In genomic region chr11:23987532-23988450, GRCm38 (mm10) we compare ENCODE assay signal across 32 mouse cellular contexts.
DNase-seq lines count a peak whose midpoint lies in the region; ATAC-seq and TF ChIP-seq lines count a peak whose summit lies in the region.
"Had no signal": no experiment of that assay in that cellular context is flagged by ENCODE, and none has a peak within 500 bp of the region (broad histone marks: within the 10 kb centered on the region; RNA-seq: fewer than 3 reads in every experiment).

No protein-coding gene starts in this region.

- H3K27me3 ChIP-seq in forebrain, embryonic 11.5 days (ENCODE audit: control insufficient read depth, insufficient read depth, low read length), result no peaks in the 10 kb centered on the region
- H3K27me3 ChIP-seq in forebrain, embryonic 16.5 days (replicated peaks; ENCODE audit: control insufficient read depth, insufficient read depth, low read length), result no peaks in the 10 kb centered on the region
- no peaks in the 10 kb centered on the region for H3K27me3 ChIP-seq in CH12.LX (replicated peaks)
- no peaks in the 10 kb centered on the region for H3K27me3 ChIP-seq in lung, postnatal 0 days (replicated peaks; ENCODE audit: insufficient read depth, low read length)
- H3K27me3 ChIP-seq: embryonic facial prominence, embryonic 13.5 days; forebrain, embryonic 12.5 days; intestine, embryonic 15.5 days; limb, embryonic 15.5 days; neural tube, embryonic 12.5 days had no signal

- no peak overlapping the region for H3K4me3 ChIP-seq in forebrain, embryonic 11.5 days (ENCODE audit: low read depth, low read length)
- H3K4me3 ChIP-seq in forebrain, embryonic 16.5 days (replicated peaks; ENCODE audit: low read length), result no peak overlapping the region
- H3K4me3 ChIP-seq in CH12.LX (replicated peaks in 1 of 3; ENCODE audit: low read depth in 2 of 3, low read length in 2 of 3, poor library complexity in 1 of 3), result no peak overlapping the region
- H3K4me3 ChIP-seq in lung, postnatal 0 days (ENCODE audit: low read depth, low read length), result no peak overlapping the region
- H3K4me3 ChIP-seq: embryonic facial prominence, embryonic 13.5 days; forebrain, embryonic 12.5 days; intestine, embryonic 15.5 days; limb, embryonic 10.5 days; limb, embryonic 15.5 days; myocyte; neural tube, embryonic 12.5 days had no signal

- ATAC-seq in forebrain, embryonic 11.5 days (replicated peaks; ENCODE audit: low FRiP score), result no peak
- no peak for ATAC-seq in forebrain, embryonic 16.5 days
- ATAC-seq in granulocyte monocyte progenitor cell, adult 5-6 weeks (replicated peaks; ENCODE audit: poor library complexity, severe bottlenecking), result peak; percentile 81
- peak; percentile 76 for ATAC-seq in neutrophil, adult 5-6 weeks (ENCODE audit: extremely low read depth, insufficient number of reproducible peaks, low FRiP score, poor library complexity, severe bottlenecking)
- ATAC-seq in lung, postnatal 0 days, result no peak
- ATAC-seq: hindbrain, postnatal 0 days; intestine, embryonic 15.5 days; midbrain, embryonic 16.5 days had no signal

- DNase-seq in forebrain, embryonic 11.5 days (ENCODE audit: low spot score), result peak; percentile 21
- peak; percentile 34 for DNase-seq in CH12.LX (ENCODE audit: extremely low read depth)
- no peak for DNase-seq in lung, postnatal 0 days (ENCODE audit: low spot score)
- no peak for DNase-seq in adrenal gland, adult 2 months
- no peak for DNase-seq in urinary bladder, postnatal 25 days (ENCODE audit: low spot score)
- DNase-seq: adrenal gland, postnatal 10 days; cerebellum, adult 11 months; cerebellum, adult 9-10 months; cerebellum, postnatal 36 days; gastrocnemius, postnatal 10 days; heart, postnatal 14 days; kidney, adult 8-10 months; kidney, postnatal 4 days; lung, adult 2 months; lung, postnatal 14 days; thymus, adult 18-20 months; thymus, postnatal 25 days had no signal

- TF ChIP-seq POLR2A in CH12.LX (IDR thresholded peaks at IDR 0.05; ENCODE audit: low read depth, low read length), result no peak

- WGBS in forebrain, embryonic 11.5 days, result 73% methylated on average over 7 of the region's 7 CpGs
- WGBS in forebrain, embryonic 16.5 days, result 80% methylated on average over 7 of the region's 7 CpGs
- 59% methylated on average over 7 of the region's 7 CpGs for WGBS in lung, postnatal 0 days

- H3K9ac ChIP-seq in forebrain, embryonic 11.5 days (ENCODE audit: low read length), result no peak overlapping the region
- H3K9ac ChIP-seq in forebrain, embryonic 16.5 days (replicated peaks; ENCODE audit: low read depth, low read length), result no peak overlapping the region
- H3K9ac ChIP-seq in CH12.LX (ENCODE audit: insufficient read depth, low read depth), result no peak overlapping the region
- no peak overlapping the region for H3K9ac ChIP-seq in lung, postnatal 0 days (replicated peaks; ENCODE audit: low read depth)
- H3K9ac ChIP-seq: embryonic facial prominence, embryonic 13.5 days; forebrain, embryonic 12.5 days; intestine, embryonic 15.5 days; limb, embryonic 15.5 days; liver, embryonic 14.5 days; neural tube, embryonic 12.5 days had no signal

- no peaks in the 10 kb centered on the region for H3K9me3 ChIP-seq in forebrain, embryonic 11.5 days (ENCODE audit: control insufficient read depth, low read length)
- H3K9me3 ChIP-seq in forebrain, embryonic 16.5 days (ENCODE audit: control insufficient read depth, low read length), result no peaks in the 10 kb centered on the region
- H3K9me3 ChIP-seq in CH12.LX (replicated peaks; ENCODE audit: low read length), result no peaks in the 10 kb centered on the region
- H3K9me3 ChIP-seq in lung, postnatal 0 days (ENCODE audit: low read length), result no peaks in the 10 kb centered on the region
- H3K9me3 ChIP-seq: embryonic facial prominence, embryonic 13.5 days; forebrain, embryonic 12.5 days; intestine, embryonic 15.5 days; limb, embryonic 10.5 days; limb, embryonic 15.5 days; neural tube, embryonic 12.5 days had no signal

- dilution Hi-C loops in CH12.LX (cut with MboI; ENCODE audit: extremely low pct_ligation_motif_present, extremely low pct_unique_long_range_greater_than_20kb, low sequenced_read_pairs), result no loop called here

- H3K27ac ChIP-seq in forebrain, embryonic 11.5 days (ENCODE audit: low read depth, low read length), result no peak overlapping the region
- H3K27ac ChIP-seq in forebrain, embryonic 16.5 days (ENCODE audit: low read length), result no peak overlapping the region
- no peak overlapping the region for H3K27ac ChIP-seq in CH12.LX (ENCODE audit: insufficient read depth, low read depth)
- no peak overlapping the region for H3K27ac ChIP-seq in lung, postnatal 0 days (ENCODE audit: low read length)
- H3K27ac ChIP-seq: embryonic facial prominence, embryonic 13.5 days; forebrain, embryonic 12.5 days; hindbrain, postnatal 0 days; intestine, embryonic 15.5 days; kidney, postnatal 0 days; limb, embryonic 10.5 days; limb, embryonic 15.5 days; liver, embryonic 14.5 days; neural tube, embryonic 12.5 days had no signal

- TF ChIP-seq CTCF in CH12.LX (conservative IDR thresholded peaks at IDR 0.05 in 1 of 2, IDR thresholded peaks at IDR 0.05 in 1 of 2; ENCODE audit: low read depth in 2 of 2, low read length in 2 of 2), result no peak
- TF ChIP-seq CTCF in lung, postnatal 0 days (IDR thresholded peaks at IDR 0.05), result no peak

- H3K4me2 ChIP-seq in forebrain, embryonic 11.5 days (ENCODE audit: low read depth, low read length, severe bottlenecking), result no peak overlapping the region
- no peak overlapping the region for H3K4me2 ChIP-seq in forebrain, embryonic 16.5 days (ENCODE audit: low read length)
- H3K4me2 ChIP-seq in CH12.LX (ENCODE audit: insufficient read depth, low read depth, poor library complexity, severe bottlenecking), result no peak overlapping the region
- no peak overlapping the region for H3K4me2 ChIP-seq in lung, postnatal 0 days (replicated peaks; ENCODE audit: low read depth, low read length)
- H3K4me2 ChIP-seq: embryonic facial prominence, embryonic 13.5 days; forebrain, embryonic 12.5 days; intestine, embryonic 15.5 days; limb, embryonic 15.5 days; midbrain, embryonic 11.5 days; neural tube, embryonic 12.5 days had no signal

- no peak for TF ChIP-seq RAD21 in CH12.LX (IDR thresholded peaks at IDR 0.05; ENCODE audit: low read depth, low read length)

- H3K36me3 ChIP-seq in forebrain, embryonic 11.5 days (ENCODE audit: control insufficient read depth, insufficient read depth, low read length), result no peaks in the 10 kb centered on the region
- no peaks in the 10 kb centered on the region for H3K36me3 ChIP-seq in forebrain, embryonic 16.5 days (ENCODE audit: control insufficient read depth, insufficient read depth)
- H3K36me3 ChIP-seq in CH12.LX (replicated peaks in 1 of 2; ENCODE audit: control insufficient read depth in 1 of 2, insufficient read depth in 1 of 2, low read length in 1 of 2), result no peaks in the 10 kb centered on the region
- H3K36me3 ChIP-seq in lung, postnatal 0 days (ENCODE audit: insufficient read depth, low read length), result no peaks in the 10 kb centered on the region
- H3K36me3 ChIP-seq: embryonic facial prominence, embryonic 13.5 days; forebrain, embryonic 12.5 days; intestine, embryonic 15.5 days; limb, embryonic 10.5 days; limb, embryonic 15.5 days; neural tube, embryonic 12.5 days had no signal

- H3K79me2 ChIP-seq in CH12.LX (replicated peaks; ENCODE audit: control insufficient read depth, extremely low read depth, insufficient read depth, poor library complexity, severe bottlenecking), result no peaks in the 10 kb centered on the region

- no peaks in the 10 kb centered on the region for H3K4me1 ChIP-seq in forebrain, embryonic 11.5 days (replicated peaks; ENCODE audit: control insufficient read depth, insufficient read depth, low read length)
- no peaks in the 10 kb centered on the region for H3K4me1 ChIP-seq in forebrain, embryonic 16.5 days (replicated peaks; ENCODE audit: control insufficient read depth, insufficient read depth, low read length)
- H3K4me1 ChIP-seq in CH12.LX (ENCODE audit: control insufficient read depth in 1 of 2, insufficient read depth in 2 of 2), result peaks cover 4 to 41% of the 10 kb centered on the region in 2 experiments
- H3K4me1 ChIP-seq in lung, postnatal 0 days (ENCODE audit: insufficient read depth, low read depth, low read length), result no peaks in the 10 kb centered on the region
- H3K4me1 ChIP-seq: embryonic facial prominence, embryonic 13.5 days; forebrain, embryonic 12.5 days; intestine, embryonic 15.5 days; limb, embryonic 10.5 days; limb, embryonic 15.5 days; neural tube, embryonic 12.5 days had no signal

- peak; percentile 83 for TF ChIP-seq EP300 in CH12.LX (IDR thresholded peaks at IDR 0.05; ENCODE audit: low read length)
- TF ChIP-seq EP300 in lung, postnatal 0 days (IDR thresholded peaks at IDR 0.05), result no peak

- in situ Hi-C loops in CH12.LX (cut with MboI; ENCODE audit: low pct_ligation_motif_present, low pct_unique_long_range_greater_than_20kb, low sequenced_read_pairs), result no loop called here

TF ChIP-seq in CH12.LX, 34 proteins besides CTCF, POLR2A, EP300 and RAD21:
- no peak for TF ChIP-seq UBTF (IDR thresholded peaks at IDR 0.05; ENCODE audit: low read depth, low read length)
- no peak for TF ChIP-seq SMC3 (IDR thresholded peaks at IDR 0.05; ENCODE audit: low read depth, low read length)
- TF ChIP-seq SIN3A (IDR thresholded peaks at IDR 0.05; ENCODE audit: low read length), result no peak
- TF ChIP-seq RCOR1 (conservative IDR thresholded peaks at IDR 0.05; ENCODE audit: low read depth, low read length), result no peak
- TF ChIP-seq MEF2A (IDR thresholded peaks at IDR 0.05; ENCODE audit: borderline replicate concordance, low read depth, low read length), result peak; percentile 78; the same call in 1 of the 2 replicates
- no peak for TF ChIP-seq MYC (IDR thresholded peaks at IDR 0.05; ENCODE audit: low read depth, low read length)
- TF ChIP-seq KAT2A (IDR thresholded peaks at IDR 0.05; ENCODE audit: insufficient replicate concordance, low read length), result no peak
- no peak for TF ChIP-seq HCFC1 (IDR thresholded peaks at IDR 0.05; ENCODE audit: low read depth, low read length)
- TF ChIP-seq USF2 (conservative IDR thresholded peaks at IDR 0.05; ENCODE audit: low read depth, low read length), result no peak
- TF ChIP-seq CHD1 (IDR thresholded peaks at IDR 0.05; ENCODE audit: low read depth, low read length), result no peak
- TF ChIP-seq IRF4 (IDR thresholded peaks at IDR 0.05; ENCODE audit: low read depth, low read length), result peak; percentile 78
- TF ChIP-seq ZKSCAN1 (IDR thresholded peaks at IDR 0.05; ENCODE audit: borderline replicate concordance, low read depth, low read length), result no peak
- TF ChIP-seq USF1 (IDR thresholded peaks at IDR 0.05; ENCODE audit: low read depth, low read length), result no peak
- TF ChIP-seq ZNF384 (IDR thresholded peaks at IDR 0.05; ENCODE audit: low read depth, low read length), result peak; percentile 94
- no peak for TF ChIP-seq ELF1 (IDR thresholded peaks at IDR 0.05; ENCODE audit: low read depth, low read length)
- TF ChIP-seq ZC3H11A (IDR thresholded peaks at IDR 0.05; ENCODE audit: low read depth, low read length), result no peak
- TF ChIP-seq TCF12 (IDR thresholded peaks at IDR 0.05; ENCODE audit: low read depth, low read length), result no peak

Comparison
In these comparisons a context has a peak if more than half of its experiments do, and no peak if none do; other contexts are left out.
1. ATAC-seq: peak in granulocyte monocyte progenitor cell, adult 5-6 weeks (single experiment) and neutrophil, adult 5-6 weeks (single experiment); none in forebrain, embryonic 11.5 days (single experiment), forebrain, embryonic 16.5 days (single experiment) and lung, postnatal 0 days (single experiment).
2. DNase-seq: peak in forebrain, embryonic 11.5 days (single experiment) and CH12.LX (single experiment); none in lung, postnatal 0 days (single experiment), adrenal gland, adult 2 months (single experiment) and urinary bladder, postnatal 25 days (single experiment).